1 mouse cellular context compared by ENCODE assay signal in the genomic region with DNA sequence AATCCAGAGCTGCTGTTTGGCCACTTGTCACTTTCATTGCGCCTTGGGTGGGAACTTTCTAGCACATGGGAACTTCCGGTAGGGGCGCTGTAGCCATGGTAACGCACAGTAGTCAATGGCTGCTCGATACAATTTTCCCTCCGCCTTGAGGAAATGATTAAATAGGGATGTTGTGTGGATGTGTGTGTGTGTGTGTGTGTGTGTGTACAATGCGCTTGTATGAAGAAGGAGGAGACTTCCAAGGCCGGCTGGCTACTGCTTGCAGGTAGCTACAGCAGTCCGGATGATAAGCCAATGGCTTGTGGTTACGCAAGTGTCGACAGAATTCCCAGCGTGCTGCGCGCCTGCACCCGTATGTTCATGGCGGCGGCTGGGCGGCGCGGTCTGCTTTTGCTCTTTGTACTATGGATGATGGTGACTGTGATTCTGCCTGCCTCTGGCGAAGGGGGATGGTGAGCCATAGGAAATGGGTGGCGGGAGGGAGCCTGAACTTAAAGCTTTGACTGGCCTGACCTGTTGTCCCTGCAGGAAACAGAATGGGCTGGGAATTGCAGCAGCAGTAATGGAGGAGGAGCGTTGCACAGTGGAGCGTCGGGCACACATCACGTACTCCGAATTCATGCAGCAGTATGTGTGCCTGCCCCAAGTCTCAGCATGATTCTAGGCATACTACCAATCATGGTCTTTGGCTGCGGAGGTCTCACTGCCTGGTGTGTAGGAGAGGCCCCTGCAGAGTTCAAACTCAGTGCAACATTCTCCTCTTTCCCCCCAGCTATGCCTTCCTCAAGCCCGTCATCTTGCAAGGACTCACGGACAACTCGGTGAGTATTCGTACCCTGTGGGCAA.
TF ChIP-seq lines count a peak whose summit lies in the region.

Gene Jmjd8 (plus strand): TSS at position 156 of the 846 bp plus-strand sequence.

TF ChIP-seq in CH12.LX, 34 proteins besides CTCF, POLR2A, EP300 and RAD21 (continued from another document):
- TF ChIP-seq HCFC1 (IDR thresholded peaks at IDR 0.05; ENCODE audit: low read depth, low read length), result peak; percentile 54
- TF ChIP-seq POLR2AphosphoS2 (IDR thresholded peaks at IDR 0.05; ENCODE audit: low read depth, low read length), result peak; percentile 26; the same call in 1 of the 2 replicates
- TF ChIP-seq NRF1 (IDR thresholded peaks at IDR 0.05; ENCODE audit: low read depth, low read length), result 0 out of 2 replicates have a peak, but pooled peaks have one; percentile 21
- no peak; the same call in 1 of the 2 replicates for TF ChIP-seq ZMIZ1 (IDR thresholded peaks at IDR 0.05; ENCODE audit: low read depth, low read length)
